Comparison of ENCODE assay signal across 16 mouse cellular contexts in the genomic region with DNA sequence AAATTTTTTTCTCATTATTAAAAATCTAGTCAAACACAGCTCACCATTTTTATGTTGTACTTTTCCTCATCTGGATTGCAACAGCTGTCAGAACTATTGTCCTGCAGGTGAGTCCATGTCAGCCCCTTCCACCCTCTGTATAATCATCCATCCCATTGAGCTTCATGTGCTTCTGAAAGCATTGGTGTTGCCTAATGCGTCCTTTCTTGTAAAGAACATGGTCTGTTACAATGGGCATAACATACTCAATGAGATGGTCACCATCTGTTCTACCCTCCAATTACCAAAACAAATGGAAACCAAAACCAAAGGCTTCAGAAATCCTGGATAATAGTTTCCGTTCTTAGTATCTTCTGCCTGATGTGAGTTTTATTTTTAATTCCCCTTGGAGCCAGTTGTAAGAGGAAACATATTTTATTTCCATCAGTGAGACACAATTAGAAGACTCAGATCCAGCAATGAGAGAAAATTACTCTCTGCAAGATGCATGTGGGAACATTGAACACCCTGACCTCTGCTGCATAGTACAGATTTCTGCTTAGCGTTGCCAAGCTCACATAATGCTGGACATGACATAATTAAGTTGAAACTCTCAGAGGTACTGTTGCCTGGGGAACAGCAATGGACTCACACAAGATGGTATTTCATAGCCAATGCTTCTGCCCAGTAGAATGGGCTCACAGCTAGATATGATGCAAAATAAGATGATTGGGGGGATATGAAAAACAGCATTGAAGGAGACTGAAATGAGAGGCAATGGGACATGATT.
DNase-seq lines count a peak whose midpoint lies in the region; ATAC-seq lines count a peak whose summit lies in the region.
"Had no signal": no experiment of that assay in that cellular context is flagged by ENCODE, and none has a peak within 500 bp of the region (broad histone marks: within the 10 kb centered on the region; RNA-seq: fewer than 3 reads in every experiment).

No protein-coding gene starts in this region.

- no peaks in the 10 kb centered on the region for H3K36me3 ChIP-seq in forebrain, embryonic 11.5 days (ENCODE audit: control insufficient read depth, insufficient read depth, low read length)
- H3K36me3 ChIP-seq in forebrain, embryonic 10.5 days (replicated peaks) = no peaks in the 10 kb centered on the region
- H3K36me3 ChIP-seq in midbrain, embryonic 13.5 days = no peaks in the 10 kb centered on the region
- no peaks in the 10 kb centered on the region for H3K36me3 ChIP-seq in midbrain, embryonic 11.5 days (ENCODE audit: control insufficient read depth, insufficient read depth, low read length)
- H3K36me3 ChIP-seq in forebrain, embryonic 16.5 days (ENCODE audit: control insufficient read depth, insufficient read depth) = no peaks in the 10 kb centered on the region

- H3K4me3 ChIP-seq in forebrain, embryonic 11.5 days (ENCODE audit: low read depth, low read length) = no peak overlapping the region
- H3K4me3 ChIP-seq in forebrain, embryonic 10.5 days = no peak overlapping the region
- H3K4me3 ChIP-seq in midbrain, embryonic 13.5 days (replicated peaks) = no peak overlapping the region
- no peak overlapping the region for H3K4me3 ChIP-seq in midbrain, embryonic 11.5 days (ENCODE audit: low read depth, low read length)
- no peak overlapping the region for H3K4me3 ChIP-seq in forebrain, embryonic 16.5 days (replicated peaks; ENCODE audit: low read length)
- H3K4me3 ChIP-seq: erythroblast, embryonic 14.5 days; left cerebral cortex, adult 2 months had no signal

- no peak for DNase-seq in forebrain, embryonic 11.5 days (ENCODE audit: low spot score)
- no peak for DNase-seq in forebrain, embryonic 10.5 days (ENCODE audit: extremely low spot score, low spot score)
- DNase-seq in midbrain, embryonic 11.5 days (ENCODE audit: low spot score, missing footprints) = no peak
- DNase-seq in telencephalon, adult 2 months (ENCODE audit: low read depth, low spot score) = peak; percentile 11
- no peak for DNase-seq in urinary bladder, postnatal 4 days (ENCODE audit: low spot score in 2 of 2)
- DNase-seq: B cell, adult 2 months; cerebellum, adult 11-12 months; liver; lung, embryonic 14.5 days; thymus, postnatal 25 days had no signal

- no peak overlapping the region for H3K27ac ChIP-seq in forebrain, embryonic 11.5 days (ENCODE audit: low read depth, low read length)
- no peak overlapping the region for H3K27ac ChIP-seq in forebrain, embryonic 10.5 days
- H3K27ac ChIP-seq in midbrain, embryonic 13.5 days = no peak overlapping the region
- H3K27ac ChIP-seq in midbrain, embryonic 11.5 days (ENCODE audit: low read depth, low read length) = no peak overlapping the region
- no peak overlapping the region for H3K27ac ChIP-seq in forebrain, embryonic 16.5 days (ENCODE audit: low read length)
- H3K27ac ChIP-seq: left cerebral cortex, adult 2 months; stomach, postnatal 0 days had no signal

- peak; percentile 71; the same call in 1 of the 2 replicates for ATAC-seq in forebrain, embryonic 11.5 days (replicated peaks; ENCODE audit: low FRiP score)
- ATAC-seq in midbrain, embryonic 13.5 days = peak; percentile 69
- no peak for ATAC-seq in midbrain, embryonic 11.5 days (ENCODE audit: low FRiP score)
- ATAC-seq in forebrain, embryonic 16.5 days = peak; percentile 57; the same call in 1 of the 2 replicates
- ATAC-seq: Patski had no signal

- H3K27me3 ChIP-seq in forebrain, embryonic 11.5 days (ENCODE audit: control insufficient read depth, insufficient read depth, low read length) = no peaks in the 10 kb centered on the region
- H3K27me3 ChIP-seq in forebrain, embryonic 10.5 days (ENCODE audit: poor library complexity, severe bottlenecking) = no peaks in the 10 kb centered on the region
- no peaks in the 10 kb centered on the region for H3K27me3 ChIP-seq in midbrain, embryonic 13.5 days
- H3K27me3 ChIP-seq in midbrain, embryonic 11.5 days (ENCODE audit: control insufficient read depth, insufficient read depth, low read length) = no peaks in the 10 kb centered on the region
- no peaks in the 10 kb centered on the region for H3K27me3 ChIP-seq in forebrain, embryonic 16.5 days (replicated peaks; ENCODE audit: control insufficient read depth, insufficient read depth, low read length)
- H3K27me3 ChIP-seq: Patski had no signal

- H3K4me1 ChIP-seq in forebrain, embryonic 11.5 days (replicated peaks; ENCODE audit: control insufficient read depth, insufficient read depth, low read length) = no peaks in the 10 kb centered on the region
- no peaks in the 10 kb centered on the region for H3K4me1 ChIP-seq in forebrain, embryonic 10.5 days
- H3K4me1 ChIP-seq in midbrain, embryonic 13.5 days (replicated peaks) = 0 out of 2 replicates have a peak, but pooled peaks cover 7% of the 10 kb centered on the region
- no peaks in the 10 kb centered on the region for H3K4me1 ChIP-seq in midbrain, embryonic 11.5 days (ENCODE audit: control insufficient read depth, insufficient read depth, low read length)
- no peaks in the 10 kb centered on the region for H3K4me1 ChIP-seq in forebrain, embryonic 16.5 days (replicated peaks; ENCODE audit: control insufficient read depth, insufficient read depth, low read length)

- H3K4me2 ChIP-seq in forebrain, embryonic 11.5 days (ENCODE audit: low read depth, low read length, severe bottlenecking) = no peak overlapping the region
- no peak overlapping the region for H3K4me2 ChIP-seq in midbrain, embryonic 13.5 days (replicated peaks)
- H3K4me2 ChIP-seq in midbrain, embryonic 11.5 days = no peak overlapping the region
- H3K4me2 ChIP-seq in forebrain, embryonic 16.5 days (ENCODE audit: low read length) = no peak overlapping the region
- H3K4me2 ChIP-seq: lung, embryonic 14.5 days had no signal

- no peak overlapping the region for H3K9ac ChIP-seq in forebrain, embryonic 11.5 days (ENCODE audit: low read length)
- no peak overlapping the region for H3K9ac ChIP-seq in midbrain, embryonic 13.5 days (replicated peaks)
- H3K9ac ChIP-seq in midbrain, embryonic 11.5 days (ENCODE audit: low read length) = no peak overlapping the region
- H3K9ac ChIP-seq in forebrain, embryonic 16.5 days (replicated peaks; ENCODE audit: low read depth, low read length) = no peak overlapping the region
- H3K9ac ChIP-seq: lung, embryonic 14.5 days had no signal

- 70% methylated on average over 3 of the region's 3 CpGs for WGBS in forebrain, embryonic 11.5 days
- 85% methylated on average over 3 of the region's 3 CpGs for WGBS in forebrain, embryonic 10.5 days
- 50% methylated on average over 3 of the region's 3 CpGs for WGBS in midbrain, embryonic 13.5 days
- WGBS in midbrain, embryonic 11.5 days = 65% methylated on average over 3 of the region's 3 CpGs
- WGBS in forebrain, embryonic 16.5 days = 49% methylated on average over 3 of the region's 3 CpGs

- no peaks in the 10 kb centered on the region for H3K9me3 ChIP-seq in forebrain, embryonic 11.5 days (ENCODE audit: control insufficient read depth, low read length)
- H3K9me3 ChIP-seq in forebrain, embryonic 10.5 days = no peaks in the 10 kb centered on the region
- H3K9me3 ChIP-seq in midbrain, embryonic 13.5 days = no peaks in the 10 kb centered on the region
- H3K9me3 ChIP-seq in midbrain, embryonic 11.5 days (ENCODE audit: control insufficient read depth, low read length) = no peaks in the 10 kb centered on the region
- H3K9me3 ChIP-seq in forebrain, embryonic 16.5 days (ENCODE audit: control insufficient read depth, low read length) = no peaks in the 10 kb centered on the region; the same call in 1 of the 2 replicates
